Mouse (Mus musculus) testis, adult 2 months (tissue): ENCODE results near the gene Gale.

Source experiments
- CTCF ChIP-seq: fragments of 200-500 bp; IDR thresholded peaks from 2 replicates; pipeline ENCODE4 v1.5.1; 2012; ENCODE audit warnings: low read depth, mild to moderate bottlenecking, inconsistent platforms, low read length, moderate library complexity; ENCODE audit not compliant: control insufficient read depth, insufficient read depth, insufficient replicate concordance
- POLR2A ChIP-seq: fragments of 200-500 bp; IDR thresholded peaks from 2 replicates; pipeline ENCODE4 v1.6.1; 2012; ENCODE audit warnings: low read depth, mild to moderate bottlenecking, inconsistent platforms, low read length, moderate library complexity; ENCODE audit not compliant: control insufficient read depth

- TF ChIP-seq CTCF = no peak
- TF ChIP-seq POLR2A = no peak
These were observed 52.6 kb downstream of the Gale start for GRCm38 (mm10) chr4:136016059-136016602.
